Mouse (Mus musculus): ENCODE results near the gene Gm49510.

The Gm49510 gene

GRCm38 (mm10) chr15:78899409-78899739 lies at the start of gene Gm49510:
TSS of gene Gm49510 (plus strand) at chr15:78899667.
- no peak for DNase-seq (ENCODE audit: low spot score in 2 of 2)

GRCm38 (mm10) chr15:78850059-78850824 lies 49.2 kb upstream of the Gm49510 start:
- DNase-seq (ENCODE audit: low spot score in 2 of 2): no peak

- DNase-seq (ENCODE audit: low spot score in 2 of 2): no peak
Observed at GRCm38 (mm10) chr15:78850944-78851343, 48.5 kb upstream of the Gm49510 start.

- DNase-seq (ENCODE audit: low spot score in 2 of 2): peak; percentile 81 to 87
Observed at GRCm38 (mm10) chr15:78851505-78852153, 47.8 kb upstream of the Gm49510 start.

- DNase-seq (ENCODE audit: low spot score in 2 of 2): no peak
Observed at GRCm38 (mm10) chr15:78855303-78855965, 44.0 kb upstream of the Gm49510 start, which contains the start of gene Lgals2. TSS of gene Lgals2 (minus strand) at chr15:78855529.

GRCm38 (mm10) chr15:78857009-78857408 lies 42.5 kb upstream of the Gm49510 start:
- no peak for DNase-seq (ENCODE audit: low spot score in 2 of 2)

GRCm38 (mm10) chr15:78859311-78859710 lies 40.2 kb upstream of the Gm49510 start:
- DNase-seq (ENCODE audit: low spot score in 2 of 2): no peak

- no peak for DNase-seq (ENCODE audit: low spot score in 2 of 2)
Observed at GRCm38 (mm10) chr15:78859714-78860113, 39.8 kb upstream of the Gm49510 start.

GRCm38 (mm10) chr15:78862280-78862679 lies 37.2 kb upstream of the Gm49510 start:
- DNase-seq (ENCODE audit: low spot score in 2 of 2): no peak

GRCm38 (mm10) chr15:78863154-78863553 lies 36.3 kb upstream of the Gm49510 start:
- no peak for DNase-seq (ENCODE audit: low spot score in 2 of 2)

- DNase-seq (ENCODE audit: low spot score in 2 of 2): no peak
Observed at GRCm38 (mm10) chr15:78863852-78864253, 35.6 kb upstream of the Gm49510 start.

GRCm38 (mm10) chr15:78868398-78868797 lies 31.1 kb upstream of the Gm49510 start:
- no peak for DNase-seq (ENCODE audit: low spot score in 2 of 2)

GRCm38 (mm10) chr15:78868826-78869233 lies 30.6 kb upstream of the Gm49510 start:
- no peak for DNase-seq (ENCODE audit: low spot score in 2 of 2)

- DNase-seq (ENCODE audit: low spot score in 2 of 2): peak in 1 of 2 experiments; percentile 41
Observed at GRCm38 (mm10) chr15:78869775-78870174, 29.7 kb upstream of the Gm49510 start.

- no peak for DNase-seq (ENCODE audit: low spot score in 2 of 2)
Observed at GRCm38 (mm10) chr15:78872021-78872608, 27.4 kb upstream of the Gm49510 start.

GRCm38 (mm10) chr15:78873803-78874435 lies 25.5 kb upstream of the Gm49510 start:
- DNase-seq (ENCODE audit: low spot score in 2 of 2): no peak

- no peak for DNase-seq (ENCODE audit: low spot score in 2 of 2)
Observed at GRCm38 (mm10) chr15:78874989-78875388, 24.5 kb upstream of the Gm49510 start.

GRCm38 (mm10) chr15:78875537-78875936 lies 23.9 kb upstream of the Gm49510 start:
- DNase-seq (ENCODE audit: low spot score in 2 of 2): no peak

- DNase-seq (ENCODE audit: low spot score in 2 of 2): peak; percentile 47 to 66
Observed at GRCm38 (mm10) chr15:78876258-78876696, 23.2 kb upstream of the Gm49510 start.

- DNase-seq (ENCODE audit: low spot score in 2 of 2): peak; percentile 91 to 95
Observed at GRCm38 (mm10) chr15:78876991-78877809, 22.3 kb upstream of the Gm49510 start, which contains the start of gene Gga1. TSS of gene Gga1 (plus strand) at chr15:78877190.

Data from spleen, postnatal 36 days (tissue).